Mouse (Mus musculus): ENCODE data around the gene Pik3cb. TPM values are rescaled to one million over a fixed set of nuclear protein-coding genes. Genes with fewer than 3 reads are reported as not detected.

Gene Pik3cb
- total RNA-seq, 2 experiments from 2014 or later: 4.3 TPM

DNA sequence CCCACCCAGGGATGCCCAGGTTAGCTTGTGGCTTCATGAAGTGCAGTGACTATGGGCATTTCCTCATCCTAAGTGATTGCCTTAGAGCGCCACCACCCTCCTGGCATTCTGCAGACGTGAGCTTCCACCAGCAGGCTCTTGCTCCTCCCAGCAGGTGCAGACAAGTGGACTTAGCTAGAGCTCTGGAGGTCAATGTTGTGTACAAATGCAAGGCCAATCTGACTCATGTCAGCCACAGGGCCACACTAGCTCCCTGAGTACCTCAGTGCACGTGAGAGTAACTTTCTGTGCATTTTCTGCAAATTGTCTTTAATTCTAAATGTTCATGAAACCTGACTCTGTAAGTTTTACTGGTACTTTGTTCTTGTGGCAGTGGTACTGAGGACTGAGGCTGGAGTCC, 124.1 kb downstream of the Pik3cb start:
- DNase-seq (ENCODE audit: low spot score in 2 of 2): no peak

DNA sequence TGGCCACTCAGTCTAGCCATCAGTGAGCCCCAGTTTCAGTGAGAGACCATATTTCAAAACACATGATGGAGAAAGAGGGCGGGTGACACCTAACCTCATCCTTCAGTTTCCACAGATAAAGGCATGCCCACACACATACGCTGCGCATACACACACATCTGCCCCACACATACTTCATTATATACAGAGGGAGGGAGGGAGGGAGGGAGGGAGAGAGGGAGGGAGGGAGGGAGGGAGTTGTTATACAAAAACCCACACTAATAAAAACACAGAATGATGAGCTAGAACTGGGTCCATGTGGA, 130.6 kb downstream of the Pik3cb start:
- no peak for DNase-seq (ENCODE audit: low spot score in 2 of 2)

- no peak for DNase-seq (ENCODE audit: low spot score in 2 of 2)
Measured at GRCm38 (mm10) chr9:99009069-99009897, 131.1 kb downstream of the Pik3cb start.

- DNase-seq (ENCODE audit: low spot score in 2 of 2): no peak
Measured at GRCm38 (mm10) chr9:99001326-99001725, 139.1 kb downstream of the Pik3cb start.

- no peak for DNase-seq (ENCODE audit: low spot score in 2 of 2)
Measured at GRCm38 (mm10) chr9:98999881-99000339, 140.5 kb downstream of the Pik3cb start.

DNA sequence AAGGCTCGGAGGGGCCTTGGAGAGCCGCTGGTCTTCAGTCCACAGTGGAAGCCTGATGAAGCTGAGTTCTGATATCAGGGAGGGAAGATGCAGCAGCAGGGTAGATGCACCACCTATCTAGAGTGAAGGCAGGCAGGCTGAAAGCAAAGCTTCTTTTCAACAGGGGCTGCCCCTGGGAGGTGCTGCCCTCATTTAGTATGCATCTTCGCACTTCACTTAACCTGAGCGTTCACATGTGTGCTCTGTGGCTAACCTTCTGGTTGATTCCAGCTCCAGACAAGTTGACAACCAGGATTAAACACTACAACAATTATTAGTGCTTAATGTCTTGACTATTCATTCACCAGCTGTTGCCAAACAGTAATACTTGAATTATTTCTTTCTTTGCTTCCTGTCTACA, 146.3 kb downstream of the Pik3cb start:
- no peak for DNase-seq (ENCODE audit: low spot score in 2 of 2)

GRCm38 (mm10) chr9:98987131-98987530, 153.3 kb downstream of the Pik3cb start:
- no peak for DNase-seq (ENCODE audit: low spot score in 2 of 2)

Other genes with a start within 250 kb of the Pik3cb start
- not detected for gene 7420426K07Rik, start 237.5 kb downstream of the Pik3cb start, total RNA-seq (2021)
- not detected for gene Foxl2, start 185.3 kb downstream of the Pik3cb start, total RNA-seq (2021)
- gene Faim, start 154.2 kb downstream of the Pik3cb start, total RNA-seq (2021): 1 to 10 TPM; 8.1 to 9.9 TPM
- gene Gm1123, start 104.9 kb downstream of the Pik3cb start, total RNA-seq (2021): not detected
- gene Faiml, start 96.6 kb upstream of the Pik3cb start, total RNA-seq (2021): not detected
- gene Cep70, start 102.7 kb upstream of the Pik3cb start, total RNA-seq (2021): 1 to 10 TPM; 4.8 to 6.3 TPM
- under 1 TPM; 0.29 to 0.37 TPM for gene Esyt3, start 217.9 kb upstream of the Pik3cb start, total RNA-seq (2021)

Data from gastrocnemius, postnatal 4 days (tissue).